Mouse (Mus musculus) left cerebral cortex, adult 2 months (tissue): ENCODE results near the gene Btnl2. TPM values are rescaled to one million over a fixed set of nuclear protein-coding genes. Genes with fewer than 3 reads are reported as not detected.
A peak's percentile ranks its signal among the peaks of the same experiment; 100 is the strongest.
"Not testable (repeated sequence)": the region's sequence is repeated elsewhere in the genome, so short reads cannot be mapped to it uniquely, and the experiment has no call there.

ENCODE experiments used
- DNase-seq, 2 experiments: peaks; one replicate each; pipeline ENCODE4 v3.0.0; 2021 to 2022; ENCODE audit warnings: low spot score in 2 of 2, mixed read lengths in 1 of 2; ENCODE audit errors: extremely low spot score in 1 of 2
- H3K27ac ChIP-seq: fragments of 200-600 bp; 2 replicates; pipeline ENCODE4 v1.8.1; 2022
- H3K4me3 ChIP-seq: fragments of 200-600 bp; 2 replicates; pipeline ENCODE4 v1.8.1; 2022
- CTCF ChIP-seq: fragments of 200-600 bp; IDR thresholded peaks from 2 replicates; pipeline ENCODE4 v1.8.1; 2022; ENCODE audit warnings: antibody characterized with exemption, mild to moderate bottlenecking, moderate library complexity
- intact Hi-C: fragments of 180-260 bp; cut with DNase I; formaldehyde crosslinking; loops from one replicate; pipeline ENCODE4 v1.15.1; 2025
- long read RNA-seq, 2 experiments: library from polyadenylated mRNA; stranded (forward); transcript quantifications; one replicate each; pipeline ENCODE4 v2.0.0; 2021; ENCODE audit warnings: borderline mapping rate in 2 of 2
- total RNA-seq, 2 experiments: library from RNA; stranded (reverse); gene quantifications; 2 replicates each; pipeline ENCODE4 v1.2.3; 2021

The Btnl2 gene
- under 1 TPM; 0.65 to 0.68 TPM for total RNA-seq
- long read RNA-seq, experiment 1, partial matches to known transcripts = 1 of 1 reads
- long read RNA-seq, experiment 1, other reads (novel, unspliced or antisense) = 0 of 1 reads
- long read RNA-seq, experiment 2, partial matches to known transcripts = 1 of 1 reads
- long read RNA-seq, experiment 2, other reads (novel, unspliced or antisense) = 0 of 1 reads

GRCm38 (mm10) chr17:34354539-34354938, at the start of gene Btnl2:
Gene Btnl2, plus strand, starts transcription at chr17:34354822.
- no peak within 1 kb of the TSS for H3K4me3 ChIP-seq
- no peak for DNase-seq
- no peak within 1 kb of the TSS; the same call in 1 of the 2 replicates for H3K27ac ChIP-seq
- no peak for TF ChIP-seq CTCF
- intact Hi-C loops = no loop called here

- H3K27ac ChIP-seq = no peak within 1 kb of the TSS
- intact Hi-C loops = loop anchor here (5.0 kb wide), 1 partner anchor 43 kb away; no protein-coding TSS in a partner anchor
- peak; percentile 86 for DNase-seq
- TF ChIP-seq CTCF = no peak
- no peak within 1 kb of the TSS for H3K4me3 ChIP-seq
Observed at GRCm38 (mm10) chr17:34305380-34306030, 49.1 kb upstream of the Btnl2 start, which contains the start of gene H2-Eb1. Gene H2-Eb1, plus strand, starts transcription at chr17:34305867.

- Histone ChIP-seq H3K4me3 (no peak overlapping the region), H3K27ac (no peak overlapping the region)
- intact Hi-C loops = loop anchor here (5.0 kb wide), 1 partner anchor 44 kb away; no protein-coding TSS in a partner anchor
- no peak for TF ChIP-seq CTCF
- no peak for DNase-seq
Observed at GRCm38 (mm10) chr17:34306407-34306806, 48.2 kb upstream of the Btnl2 start.

DNA sequence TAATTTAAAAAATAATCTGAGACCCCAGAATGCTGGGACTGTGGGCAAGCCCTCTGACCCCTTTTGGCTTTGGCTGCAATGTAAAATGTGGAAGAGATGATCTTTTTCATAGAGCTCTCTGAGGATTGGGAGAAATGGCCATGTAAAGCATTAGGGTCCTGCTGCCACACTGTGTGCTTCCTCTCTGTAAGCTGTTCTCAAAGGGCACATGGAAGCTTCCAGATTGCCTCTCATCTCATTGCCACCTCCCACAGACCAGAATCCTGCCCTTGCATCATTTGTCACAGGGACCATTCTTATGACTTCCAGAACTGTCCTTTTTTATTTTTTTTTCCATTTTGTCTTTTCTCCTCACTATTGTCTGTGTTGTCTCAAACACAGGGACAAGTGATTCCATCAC, 47.4 kb upstream of the Btnl2 start:
- no peak for DNase-seq
- intact Hi-C loops = loop anchor here (5.0 kb wide), 1 partner anchor 45 kb away; no protein-coding TSS in a partner anchor
- no peak overlapping the region for H3K27ac ChIP-seq
- TF ChIP-seq CTCF = no peak
- H3K4me3 ChIP-seq = no peak overlapping the region

DNA sequence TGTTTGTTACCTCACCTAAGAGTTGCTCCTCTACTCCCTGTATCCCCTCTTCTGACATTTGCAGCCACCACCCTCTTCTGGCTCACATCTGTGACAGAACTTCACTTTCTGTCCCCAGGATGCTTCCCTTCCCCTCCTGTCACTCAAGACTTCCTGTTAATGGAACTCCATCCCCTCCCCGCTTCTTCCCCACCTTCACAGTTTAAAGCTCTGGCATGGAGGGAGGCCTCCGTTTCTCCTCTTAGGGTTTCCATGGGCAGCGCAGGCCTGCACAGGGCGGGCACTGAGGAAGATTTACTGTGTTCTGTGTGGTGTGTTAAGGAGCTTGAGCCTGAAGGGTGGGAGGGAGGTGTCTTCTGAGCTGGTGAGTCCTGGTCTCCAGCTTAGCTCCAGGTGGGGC, 46.5 kb upstream of the Btnl2 start:
- DNase-seq = no peak
- Histone ChIP-seq H3K27ac (no peak overlapping the region), H3K4me3 (no peak overlapping the region)
- intact Hi-C loops = loop anchor here (5.0 kb wide), 1 partner anchor 46 kb away; no protein-coding TSS in a partner anchor
- no peak for TF ChIP-seq CTCF

GRCm38 (mm10) chr17:34309225-34309624, 45.4 kb upstream of the Btnl2 start:
- Histone ChIP-seq H3K4me3 (peak overlapping the region; percentile 47), H3K27ac (peak overlapping the region; percentile 65; the same call in 1 of the 2 replicates)
- intact Hi-C loops = loop anchor here (5.0 kb wide), 1 partner anchor 47 kb away; no protein-coding TSS in a partner anchor
- TF ChIP-seq CTCF = no peak
- no peak for DNase-seq

DNA sequence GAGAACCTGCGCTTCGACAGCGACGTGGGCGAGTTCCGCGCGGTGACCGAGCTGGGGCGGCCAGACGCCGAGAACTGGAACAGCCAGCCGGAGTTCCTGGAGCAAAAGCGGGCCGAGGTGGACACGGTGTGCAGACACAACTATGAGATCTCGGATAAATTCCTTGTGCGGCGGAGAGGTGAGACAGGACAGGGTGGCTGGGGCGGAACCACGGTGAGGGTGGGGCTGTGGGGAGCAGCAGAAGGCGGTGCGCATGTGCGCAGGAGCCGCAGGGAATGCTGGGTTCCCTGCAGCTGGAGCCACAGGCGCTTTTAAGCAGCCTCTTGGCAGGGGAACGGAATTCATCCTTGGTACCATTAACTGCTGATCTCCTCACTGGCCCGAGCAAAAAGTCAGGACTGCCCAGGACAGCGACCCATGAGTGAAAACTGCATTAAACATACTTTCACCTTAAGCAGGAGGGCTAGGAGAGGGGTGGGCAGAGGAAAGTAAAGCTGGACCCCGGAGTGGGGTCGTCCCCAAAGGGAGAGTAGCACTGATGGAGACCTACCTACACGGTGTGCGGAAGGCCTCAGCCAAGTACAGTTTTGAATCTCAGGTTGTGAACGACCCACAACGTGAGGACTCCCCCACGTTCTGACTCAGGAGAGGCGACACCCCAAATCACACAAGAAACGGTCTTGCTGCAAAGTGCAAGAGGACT, 44.8 kb upstream of the Btnl2 start:
- TF ChIP-seq CTCF = no peak
- peak; percentile 71 to 75 for DNase-seq
- peak overlapping the region; percentile 47 for H3K4me3 ChIP-seq
- peak overlapping the region; percentile 65 for H3K27ac ChIP-seq
- intact Hi-C loops = loop anchor here (5.0 kb wide), 1 partner anchor 48 kb away; no protein-coding TSS in a partner anchor

GRCm38 (mm10) chr17:34310526-34310925, 44.1 kb upstream of the Btnl2 start:
- DNase-seq, H3K27ac ChIP-seq, intact Hi-C loops, H3K4me3 ChIP-seq: not testable (repeated sequence)

- no peak for TF ChIP-seq CTCF
- H3K27ac ChIP-seq = no peak overlapping the region
- no peak overlapping the region for H3K4me3 ChIP-seq
- intact Hi-C loops = no loop called here
- no peak for DNase-seq
Observed at GRCm38 (mm10) chr17:34312185-34312584, 42.4 kb upstream of the Btnl2 start.

DNA sequence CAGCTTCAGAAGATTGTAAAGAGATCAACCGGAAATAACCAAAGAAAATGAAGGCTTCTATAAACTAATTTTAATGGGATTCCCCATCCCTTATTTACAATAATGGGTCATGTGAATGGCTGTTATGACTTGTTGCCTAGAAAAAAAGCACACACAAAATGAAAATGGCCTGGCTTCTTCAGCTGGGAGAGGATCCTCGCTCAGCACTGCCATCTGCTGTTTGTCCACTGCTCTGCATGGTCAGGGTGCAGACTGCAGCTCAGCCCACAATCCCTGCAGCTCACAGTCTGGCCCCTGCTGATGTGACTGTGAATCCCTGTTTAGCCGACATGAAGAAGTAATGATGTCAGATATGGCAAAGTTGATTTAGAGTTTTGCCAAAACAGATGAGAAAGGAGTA, 41.2 kb upstream of the Btnl2 start:
- intact Hi-C loops = loop anchor here (1.0 kb wide), 1 partner anchor 66 kb away; no protein-coding TSS in a partner anchor
- no peak overlapping the region for H3K27ac ChIP-seq
- TF ChIP-seq CTCF = peak; percentile 90
- H3K4me3 ChIP-seq = no peak overlapping the region
- peak; percentile 73 to 82 for DNase-seq

GRCm38 (mm10) chr17:34314286-34314685, 40.3 kb upstream of the Btnl2 start:
- Histone ChIP-seq H3K4me3 (no peak overlapping the region), H3K27ac (no peak overlapping the region)
- no peak for DNase-seq
- intact Hi-C loops = no loop called here
- no peak for TF ChIP-seq CTCF

DNA sequence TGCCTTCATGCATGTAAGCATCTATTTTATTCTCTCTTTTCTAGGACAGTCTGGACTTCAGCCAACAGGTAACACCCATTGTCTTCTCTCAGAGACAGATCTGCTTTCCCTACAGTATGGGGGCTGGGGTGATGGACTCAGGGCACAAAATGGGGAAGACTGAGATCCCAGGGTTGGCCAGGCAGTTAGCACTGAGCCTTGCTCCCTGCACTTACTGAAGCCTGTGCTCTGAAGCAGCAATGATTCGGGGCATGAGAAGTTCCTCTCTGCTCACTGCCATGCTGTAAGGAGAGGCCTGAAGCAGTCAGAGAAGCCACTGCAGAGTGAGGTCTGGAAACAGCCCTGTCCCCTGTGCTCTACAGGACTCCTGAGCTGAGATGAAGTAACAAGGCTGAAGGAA, 39.1 kb upstream of the Btnl2 start:
- H3K27ac ChIP-seq = no peak overlapping the region
- intact Hi-C loops = no loop called here
- no peak for TF ChIP-seq CTCF
- no peak for DNase-seq
- no peak overlapping the region for H3K4me3 ChIP-seq
